Mouse (Mus musculus) CH12F3 (cell line): ENCODE results near the gene Zfp568.

ENCODE experiments used
- in situ Hi-C: fragments of 300-500 bp; cut with MboI; formaldehyde crosslinking; loops from 2 replicates; pipeline ENCODE4 v1.14.3; 2020; ENCODE audit warnings: low sequenced_read_pairs

The Zfp568 gene

DNA sequence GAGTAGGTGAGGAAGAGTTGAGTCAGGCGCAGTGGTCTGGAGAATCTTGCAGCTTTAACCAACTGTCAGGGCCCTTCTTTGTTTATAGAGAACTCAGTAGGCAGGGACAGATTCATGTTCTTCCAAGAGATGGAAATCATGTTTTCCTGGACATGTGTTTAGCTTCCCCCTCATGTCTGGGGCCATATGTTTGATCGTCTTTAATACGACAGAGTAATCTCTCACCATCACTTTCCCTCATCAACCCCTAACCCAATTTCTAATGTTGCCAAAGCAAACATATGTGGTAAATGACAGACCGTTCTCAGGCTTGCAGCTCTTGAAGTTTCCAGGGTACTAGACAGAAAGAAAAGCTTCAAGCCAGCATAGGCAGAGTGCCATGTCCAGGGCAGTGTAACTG is 64.4 kb downstream of the Zfp568 start:
- in situ Hi-C loops = no loop called here

DNA sequence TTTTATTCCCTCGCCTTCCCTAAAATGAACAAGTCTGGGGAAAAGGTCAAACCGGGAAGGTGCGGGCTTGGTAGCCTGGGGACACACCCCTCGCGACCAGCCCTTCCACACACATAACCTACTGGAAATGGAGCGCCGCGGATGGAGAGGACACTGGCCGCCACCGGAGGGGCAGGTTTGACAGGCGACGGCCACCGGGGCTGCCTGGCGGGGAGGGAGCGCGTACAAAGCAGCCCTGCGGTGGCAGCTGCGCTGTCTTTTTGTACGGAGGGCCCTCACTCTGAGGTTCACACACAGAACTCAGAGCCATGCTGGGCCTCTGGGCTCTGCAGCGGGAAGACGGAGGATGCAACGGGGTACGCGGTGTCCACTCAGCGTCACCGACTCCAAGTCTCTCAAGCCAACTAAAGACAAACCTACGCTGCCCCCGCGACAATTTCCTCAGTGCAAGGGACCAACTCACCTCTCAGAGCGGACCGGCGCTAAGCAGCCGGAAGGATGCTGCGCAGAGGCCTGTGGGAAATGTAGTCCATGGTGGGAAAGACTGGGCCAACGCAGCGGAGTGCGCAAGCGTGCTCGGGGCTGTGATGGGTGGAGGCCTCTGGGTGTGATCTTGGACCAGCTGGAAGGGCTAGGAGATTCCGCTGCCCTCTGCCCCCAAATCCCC is 67.3 kb downstream of the Zfp568 start, which contains the start of gene Zfp14:
Gene Zfp14, minus strand, starts transcription at position 499 of the 667 bp plus-strand sequence.
- in situ Hi-C loops = no loop called here

DNA sequence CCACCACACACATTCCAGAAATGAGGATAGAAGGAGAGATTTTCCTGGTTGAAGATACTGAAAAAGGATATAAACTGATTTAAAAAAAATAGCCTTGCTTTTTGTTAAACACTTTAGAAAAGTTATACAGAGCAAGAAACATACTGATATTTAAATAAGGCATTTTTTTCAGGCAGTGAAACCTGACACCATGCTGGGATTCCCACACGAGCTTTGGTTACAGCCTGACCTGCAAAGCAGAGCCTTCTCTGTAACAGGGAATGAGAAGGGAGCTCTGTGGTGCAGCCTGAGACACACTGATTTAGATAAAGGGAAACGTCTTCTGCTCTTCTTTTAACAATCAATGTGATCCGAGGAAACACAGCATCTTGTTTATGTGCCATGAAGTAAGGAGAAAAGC is 69.8 kb downstream of the Zfp568 start:
- in situ Hi-C loops = no loop called here

DNA sequence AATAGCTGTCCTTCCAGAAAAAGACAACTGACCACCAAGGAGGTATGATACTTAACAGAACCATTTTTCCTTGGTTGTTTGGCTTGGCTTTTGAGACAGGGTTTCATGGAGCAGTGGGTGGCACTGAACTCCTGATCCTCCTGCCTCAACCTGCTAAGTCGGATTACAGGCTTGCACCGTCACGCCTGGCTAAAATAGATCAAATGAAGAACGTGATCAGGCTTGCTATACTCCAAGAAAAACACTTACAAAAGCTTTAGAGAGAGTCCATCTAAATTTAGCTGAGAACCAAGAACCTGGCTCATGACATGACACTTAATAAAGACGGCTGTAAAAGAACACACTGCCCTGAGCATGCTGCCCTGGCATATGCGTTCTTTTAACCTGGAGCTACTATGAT is 76.6 kb downstream of the Zfp568 start:
- in situ Hi-C loops = no loop called here

DNA sequence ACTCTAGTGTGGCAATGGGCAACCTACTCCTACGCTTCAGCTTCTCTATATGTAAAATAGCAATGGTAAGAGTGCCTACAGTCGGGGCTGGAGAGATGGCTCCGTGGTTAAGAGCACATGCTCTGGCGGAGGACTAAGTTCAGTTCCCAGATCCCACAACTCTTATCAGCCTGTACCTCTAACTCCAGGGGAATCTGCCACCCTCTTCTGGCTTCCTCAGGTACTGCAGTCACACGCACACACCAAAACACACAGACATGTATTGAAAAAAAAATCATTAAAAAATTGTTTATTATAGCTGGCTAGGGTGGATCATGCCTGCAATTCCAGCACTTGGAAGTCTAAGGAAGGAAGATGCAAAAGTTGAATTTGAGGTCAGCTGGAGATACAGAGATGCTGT is 78.7 kb downstream of the Zfp568 start:
- in situ Hi-C loops = no loop called here

DNA sequence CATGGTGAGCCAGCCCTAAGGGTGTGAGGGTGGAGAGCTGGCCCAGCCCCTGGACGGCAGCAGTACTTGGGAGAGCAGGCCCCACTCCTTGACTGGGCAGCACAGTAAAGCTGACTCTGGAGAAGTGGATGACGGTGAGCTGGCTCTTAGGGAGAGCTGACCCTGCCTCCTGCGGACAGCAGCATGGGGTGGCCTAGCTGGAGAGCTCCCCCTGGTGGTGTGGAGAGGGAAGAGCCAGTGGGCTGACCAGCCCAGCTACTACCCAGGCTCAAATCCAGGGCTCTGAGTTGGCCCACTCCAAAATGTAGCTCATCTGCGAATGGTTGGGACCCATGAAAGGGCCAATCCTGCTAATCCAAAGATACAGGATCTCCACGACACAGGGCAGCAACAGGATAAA is 80.9 kb downstream of the Zfp568 start:
- in situ Hi-C loops = no loop called here

DNA sequence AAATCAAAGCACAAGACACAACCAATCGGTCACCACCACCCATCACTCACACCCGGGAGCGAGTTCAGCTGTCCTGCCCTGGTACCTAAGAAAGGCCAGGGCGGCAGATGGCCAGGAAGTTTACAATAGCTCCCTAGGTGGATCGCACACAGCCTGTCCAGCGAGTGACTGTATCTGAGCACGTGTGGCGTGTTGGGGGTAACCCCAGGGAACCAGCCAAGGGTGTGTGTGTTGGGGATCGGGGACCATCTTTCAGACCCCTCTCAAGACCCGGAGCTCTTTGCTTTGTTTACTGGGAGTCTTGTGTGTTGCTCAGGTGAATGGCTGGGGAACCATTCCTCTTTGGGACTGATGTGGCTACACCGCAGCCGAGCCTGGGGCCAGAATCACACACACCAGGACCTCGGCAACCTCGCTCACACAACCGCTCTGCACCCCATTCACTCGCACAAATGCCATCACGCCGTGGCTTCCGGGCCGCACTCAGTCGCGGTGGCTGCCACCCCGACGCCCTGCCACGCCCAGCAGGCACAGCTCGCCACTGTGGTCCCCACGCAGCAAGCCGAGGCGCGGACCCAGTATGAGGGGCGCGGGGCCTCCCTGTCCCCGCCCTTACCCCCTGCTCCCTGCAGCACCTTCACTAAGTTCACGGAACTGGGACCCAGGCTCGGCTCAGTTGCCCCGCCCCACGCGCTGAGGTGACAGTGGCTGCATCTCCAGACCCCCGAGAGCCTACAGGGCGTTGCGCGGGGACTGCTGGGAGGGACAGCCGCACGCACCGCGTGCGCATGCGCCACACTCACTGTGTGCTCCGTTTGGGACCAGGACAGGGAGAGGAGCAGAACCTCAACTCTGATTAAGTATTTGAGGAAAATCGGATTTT is 88.6 kb downstream of the Zfp568 start, which contains the start of gene Zfp82:
Gene Zfp82, minus strand, starts transcription at position 755 of the 883 bp plus-strand sequence.
- in situ Hi-C loops = no loop called here
